Mouse (Mus musculus): ENCODE data around the gene Fam19a4. TPM values are rescaled to one million over a fixed set of nuclear protein-coding genes. Genes with fewer than 3 reads are reported as not detected.

Fam19a4 gene
- polyA plus RNA-seq, 1 experiment, result 0.54 TPM

DNA sequence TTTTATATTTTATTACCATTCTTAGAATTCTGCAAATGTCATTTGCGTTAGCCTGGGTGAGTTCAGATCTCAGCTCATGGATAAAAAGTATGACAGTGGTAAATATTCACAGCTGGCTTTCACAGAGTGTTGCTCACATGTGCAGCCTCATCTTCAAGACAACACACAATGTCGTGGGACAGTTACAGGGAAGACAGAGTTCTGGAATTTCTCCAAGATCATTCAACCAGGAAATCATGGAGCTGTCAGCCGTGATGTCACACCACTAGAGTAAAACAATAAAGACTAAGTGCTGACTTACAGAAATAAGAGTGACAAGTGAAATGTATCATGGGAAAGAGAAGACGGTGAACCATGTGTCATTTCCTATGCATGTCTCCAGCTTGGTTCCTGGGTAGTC lies 262.8 kb downstream of the Fam19a4 start:
- Histone ChIP-seq H3K4me3 (replicated peaks; ENCODE audit: insufficient read depth, low read depth, low read length) (no peak overlapping the region), H3K27ac (ENCODE audit: insufficient read depth, low read length) (no peak overlapping the region), H3K4me1 (ENCODE audit: control insufficient read depth, insufficient read depth, low read length) (no peaks in the 10 kb centered on the region), H3K27me3 (ENCODE audit: control insufficient read depth, insufficient read depth, low read length) (no peaks in the 10 kb centered on the region)
- no peak for DNase-seq
- TF ChIP-seq POLR2A (IDR thresholded peaks at IDR 0.05; ENCODE audit: borderline replicate concordance, insufficient read depth, low read length) (no peak), CTCF (IDR thresholded peaks at IDR 0.05; ENCODE audit: borderline replicate concordance, insufficient read depth, low read depth, low read length) (no peak)
- WGBS, result 25% methylated on average over 4 of the region's 4 CpGs

Other genes starting within 250 kb of the Fam19a4 start
- 20.7 and 21.8 TPM in 2 replicates for gene Eogt, start 88.8 kb upstream of the Fam19a4 start, polyA plus RNA-seq (2012; rRNA removed)
- gene Tmf1, start 118.7 kb upstream of the Fam19a4 start, polyA plus RNA-seq (2012; rRNA removed), result 13.4 and 14.2 TPM in 2 replicates
- 79.1 and 80.4 TPM in 2 replicates for gene Uba3, start 145.2 kb upstream of the Fam19a4 start, polyA plus RNA-seq (2012; rRNA removed)
- gene Arl6ip5, start 150.3 kb upstream of the Fam19a4 start, polyA plus RNA-seq (2012; rRNA removed), result 179 and 181 TPM in 2 replicates
- 0.06 and 0.08 TPM in 2 replicates for gene Lmod3, start 192.3 kb upstream of the Fam19a4 start, polyA plus RNA-seq (2012; rRNA removed)

Data from cerebellum, adult 2 months (tissue).